Mouse (Mus musculus) midbrain, embryonic 11.5 days (tissue): ENCODE measurements at regions not wholly inside any gene's neighbourhood (a gene's known extent, or its start where the extent isn't known, plus 50 kb on each side); places are given as distances from the start of the nearest gene placed in this dataset.

Source experiments
- ATAC-seq: fragments of 200-750 bp; cut with Nextera tagmentation; 2 replicates; pipeline ENCODE4 v1.8.0; 2017; ENCODE audit warnings: moderate TSS enrichment, moderate library complexity; ENCODE audit not compliant: low FRiP score
- DNase-seq: peaks from one replicate; pipeline ENCODE4 v3.0.0; 2015; ENCODE audit warnings: low spot score; ENCODE audit errors: missing footprints
- H3K27ac ChIP-seq: fragments of 300-500 bp; sonication (generic); 2 replicates; pipeline ENCODE4 v1.5.1; 2014; ENCODE audit warnings: low read depth, low read length
- H3K27me3 ChIP-seq: fragments of 300-500 bp; sonication (generic); 2 replicates; pipeline ENCODE4 v1.6.1; 2014; ENCODE audit warnings: mild to moderate bottlenecking, low read length, moderate library complexity, mixed read lengths; ENCODE audit not compliant: control insufficient read depth, insufficient read depth
- H3K36me3 ChIP-seq: fragments of 300-500 bp; sonication (generic); 2 replicates; pipeline ENCODE4 v1.6.1; 2014; ENCODE audit warnings: mild to moderate bottlenecking, low read length, moderate library complexity, mixed read lengths; ENCODE audit not compliant: control insufficient read depth, insufficient read depth
- H3K4me1 ChIP-seq: fragments of 300-500 bp; sonication (generic); 2 replicates; pipeline ENCODE4 v1.6.1; 2014; ENCODE audit warnings: low read length; ENCODE audit not compliant: control insufficient read depth, insufficient read depth
- H3K4me2 ChIP-seq: fragments of 300-500 bp; sonication (generic); 2 replicates; pipeline ENCODE4 v1.6.1; 2014; ENCODE audit warnings: mild to moderate bottlenecking, moderate library complexity
- H3K4me3 ChIP-seq: fragments of 300-500 bp; sonication (generic); 2 replicates; pipeline ENCODE4 v1.5.1; 2014; ENCODE audit warnings: low read depth, low read length
- H3K9ac ChIP-seq: fragments of 300-500 bp; sonication (generic); 2 replicates; pipeline ENCODE4 v1.6.1; 2014; ENCODE audit warnings: low read length
- H3K9me3 ChIP-seq: fragments of 300-500 bp; sonication (generic); 2 replicates; pipeline ENCODE4 v1.6.1; 2016; ENCODE audit warnings: low read length; ENCODE audit not compliant: control insufficient read depth
- WGBS: fragments of 180-500 bp; shearing (Covaris S2); extraction: QIAGEN DNeasy Blood & Tissue Kit; methylation state at CpG from one replicate; pipeline ENCODE4 v1.1.7; 2014; 5-methylcytosine and 5-hydroxymethylcytosine counted together

DNA sequence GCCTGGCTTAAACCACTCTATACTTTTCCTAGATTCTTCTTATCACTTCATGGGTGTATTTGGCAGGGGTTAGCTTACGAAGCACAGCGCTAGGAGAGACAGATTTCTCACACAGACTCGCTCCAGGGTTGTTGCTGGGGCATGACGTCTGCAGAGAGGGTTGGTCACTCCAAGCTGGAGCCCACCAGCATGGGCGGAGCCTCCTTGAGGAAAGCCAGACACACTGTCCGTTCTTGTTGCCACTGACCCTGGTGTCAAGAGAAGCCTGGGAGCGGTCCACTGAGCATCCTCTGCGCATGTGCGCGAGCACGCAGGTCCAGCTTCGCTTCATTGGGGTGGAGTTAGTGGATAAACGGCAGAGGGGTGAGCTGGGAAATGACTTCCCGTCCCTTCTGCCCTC lies 159.8 kb downstream of the Kit start:
- Histone ChIP-seq H3K9ac (no peak overlapping the region), H3K36me3 (no peaks in the 10 kb centered on the region), H3K27ac (no peak overlapping the region), H3K4me2 (no peak overlapping the region), H3K4me1 (no peaks in the 10 kb centered on the region), H3K4me3 (no peak overlapping the region), H3K9me3 (no peaks in the 10 kb centered on the region), H3K27me3 (no peaks in the 10 kb centered on the region)
- no peak for ATAC-seq
- 95% methylated on average over 14 of the region's 14 CpGs for WGBS
- DNase-seq, result no peak

DNA sequence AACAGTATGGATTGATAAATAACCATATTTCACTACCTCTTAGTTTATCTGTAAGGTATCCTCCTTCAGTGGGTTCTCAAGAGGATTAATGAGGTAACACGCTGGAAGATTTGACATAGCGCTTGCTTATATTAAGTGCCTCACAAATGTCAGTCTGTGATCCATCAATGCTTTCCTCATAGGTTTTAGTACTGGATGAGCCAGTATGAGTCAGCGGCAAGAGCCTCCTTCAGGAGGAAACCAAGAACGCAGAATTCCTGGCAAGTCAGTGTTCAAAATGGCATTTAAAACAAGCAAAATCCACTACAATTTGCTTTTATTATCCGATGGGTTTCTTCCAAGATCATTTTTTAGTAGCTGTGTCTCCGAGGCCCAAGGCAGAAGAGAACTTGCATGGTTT lies 159.3 kb downstream of the Kit start:
- Histone ChIP-seq H3K27me3 (no peaks in the 10 kb centered on the region), H3K27ac (no peak overlapping the region), H3K4me2 (no peak overlapping the region), H3K9ac (no peak overlapping the region), H3K9me3 (no peaks in the 10 kb centered on the region), H3K4me1 (no peaks in the 10 kb centered on the region), H3K36me3 (no peaks in the 10 kb centered on the region), H3K4me3 (no peak overlapping the region)
- DNase-seq (no peak), ATAC-seq (no peak)
- WGBS, result 94% methylated on average over 6 of the region's 6 CpGs

DNA sequence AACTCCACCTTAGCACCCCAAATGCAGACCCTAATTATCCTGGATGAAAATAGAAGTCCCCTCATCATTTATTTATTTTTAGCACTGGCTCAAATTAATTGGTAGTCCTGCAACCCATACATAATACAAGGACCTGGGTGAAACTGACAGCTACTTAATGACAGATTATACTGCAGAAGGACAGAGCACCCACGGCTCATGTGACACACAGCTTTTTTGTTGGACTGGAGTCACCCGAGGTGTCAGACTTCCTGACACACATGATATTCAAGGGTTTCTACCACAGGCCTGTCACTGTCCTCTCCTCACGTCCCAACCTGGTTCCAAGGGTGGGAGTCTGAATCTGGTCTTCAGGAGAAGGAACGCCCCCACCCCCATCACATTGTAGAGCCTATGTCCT lies 156.5 kb downstream of the Kit start:
- H3K9me3 ChIP-seq, result no peaks in the 10 kb centered on the region
- DNase-seq, result no peak
- H3K4me3 ChIP-seq, result no peak overlapping the region
- no peaks in the 10 kb centered on the region for H3K27me3 ChIP-seq
- no peaks in the 10 kb centered on the region for H3K4me1 ChIP-seq
- H3K9ac ChIP-seq, result no peak overlapping the region
- WGBS, result 90% methylated on average over 4 of the region's 4 CpGs
- H3K4me2 ChIP-seq, result no peak overlapping the region
- H3K27ac ChIP-seq, result no peak overlapping the region
- no peaks in the 10 kb centered on the region for H3K36me3 ChIP-seq
- no peak for ATAC-seq

DNA sequence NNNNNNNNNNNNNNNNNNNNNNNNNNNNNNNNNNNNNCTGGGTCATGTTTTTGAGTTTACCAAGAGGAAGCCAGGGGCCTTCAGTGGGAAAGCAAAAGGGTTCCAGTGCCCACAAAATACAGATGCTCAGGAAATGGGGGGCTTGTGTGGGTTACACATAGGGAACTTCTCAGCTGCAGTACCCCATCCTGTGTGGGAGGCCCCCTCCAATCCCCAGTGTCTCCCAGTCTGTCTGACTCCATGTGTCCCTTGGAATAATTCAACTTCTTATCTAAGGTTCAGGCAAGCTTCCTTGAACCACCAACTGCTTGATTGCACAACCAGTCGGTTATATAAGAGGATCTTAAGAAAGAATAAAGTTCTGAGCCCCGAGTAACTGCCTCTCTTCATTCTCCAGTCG lies 156.0 kb downstream of the Kit start:
- Histone ChIP-seq H3K4me3 (no peak overlapping the region), H3K36me3 (no peaks in the 10 kb centered on the region), H3K27me3 (no peaks in the 10 kb centered on the region), H3K9ac (no peak overlapping the region), H3K27ac (no peak overlapping the region), H3K4me2 (no peak overlapping the region), H3K9me3 (no peaks in the 10 kb centered on the region), H3K4me1 (no peaks in the 10 kb centered on the region)
- ATAC-seq (no peak), DNase-seq (no peak)
- 67% methylated on average over 3 of the region's 3 CpGs for WGBS

DNA sequence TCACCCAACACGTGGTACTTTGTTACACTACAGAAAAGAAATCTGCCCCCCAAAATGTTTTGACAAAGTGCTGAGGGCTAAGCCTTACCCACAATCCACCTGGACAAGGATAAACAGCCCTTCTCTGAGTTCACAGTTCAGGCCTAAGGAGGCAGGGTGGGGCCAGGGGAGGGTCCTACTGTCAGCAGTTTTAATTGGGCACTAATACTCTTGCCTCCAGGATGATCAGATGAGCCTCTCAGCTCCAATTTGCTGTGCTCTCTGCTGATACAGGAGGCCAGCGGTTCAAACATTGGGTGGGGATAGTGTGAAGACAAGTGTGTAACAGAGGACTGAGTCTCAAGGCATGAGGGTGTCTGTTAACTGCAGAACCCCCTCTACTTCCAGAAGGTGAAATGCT lies 146.6 kb downstream of the Kit start:
- no peak overlapping the region for H3K9ac ChIP-seq
- ATAC-seq, result no peak
- no peak overlapping the region for H3K27ac ChIP-seq
- no peak overlapping the region for H3K4me3 ChIP-seq
- no peaks in the 10 kb centered on the region for H3K36me3 ChIP-seq
- no peaks in the 10 kb centered on the region for H3K4me1 ChIP-seq
- no peaks in the 10 kb centered on the region for H3K27me3 ChIP-seq
- no peaks in the 10 kb centered on the region for H3K9me3 ChIP-seq
- no peak for DNase-seq
- no peak overlapping the region for H3K4me2 ChIP-seq
- 88% methylated on average over 2 of the region's 2 CpGs for whole genome bisulfite sequencing

DNA sequence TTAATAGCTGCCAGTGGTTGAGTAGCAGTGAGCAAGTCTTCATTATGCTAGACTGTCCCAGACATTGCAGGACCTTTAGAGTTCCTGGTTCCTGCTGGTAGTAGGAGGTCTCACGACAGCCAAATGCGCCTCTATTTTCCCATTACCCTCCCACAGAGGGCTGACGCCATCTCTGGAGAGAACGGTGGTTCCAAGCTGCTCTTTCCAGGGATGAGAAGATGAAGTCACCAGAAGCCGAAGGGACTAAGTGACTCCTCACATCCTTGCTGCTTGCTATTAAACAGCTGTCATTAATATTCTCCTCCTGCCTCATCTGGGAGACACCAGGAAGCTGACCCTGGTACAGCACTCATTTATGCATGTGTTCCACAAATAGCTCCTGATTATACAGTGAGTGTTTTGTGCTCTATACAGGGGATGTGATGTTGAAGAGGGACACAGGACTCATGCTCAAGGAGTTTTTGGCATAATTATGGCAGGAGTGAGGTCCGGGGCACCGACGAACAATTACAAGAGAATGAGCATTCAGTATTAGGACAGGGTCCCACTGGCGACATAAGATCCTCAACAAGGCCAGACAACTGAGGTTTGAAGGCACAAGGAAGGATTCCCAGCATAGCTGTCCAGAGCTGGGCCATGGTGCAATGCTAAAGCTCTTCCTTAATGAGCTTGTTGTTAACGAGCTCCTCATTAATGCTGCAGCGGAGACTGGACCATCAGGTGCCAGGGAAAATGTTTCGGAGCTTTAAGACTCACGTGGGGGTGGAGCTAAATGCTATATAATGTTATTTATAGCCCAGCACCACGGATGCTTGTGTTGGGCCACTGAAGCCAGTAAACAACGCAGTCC lies 145.6 kb downstream of the Kit start:
- WGBS, result 86% methylated on average over 15 of the region's 15 CpGs
- H3K9me3 ChIP-seq, result no peaks in the 10 kb centered on the region
- H3K9ac ChIP-seq, result no peak overlapping the region
- H3K4me3 ChIP-seq, result no peak overlapping the region
- H3K27me3 ChIP-seq, result no peaks in the 10 kb centered on the region
- no peaks in the 10 kb centered on the region for H3K4me1 ChIP-seq
- H3K36me3 ChIP-seq, result no peaks in the 10 kb centered on the region
- H3K4me2 ChIP-seq, result no peak overlapping the region
- no peak for DNase-seq
- no peak overlapping the region for H3K27ac ChIP-seq
- ATAC-seq, result no peak

DNA sequence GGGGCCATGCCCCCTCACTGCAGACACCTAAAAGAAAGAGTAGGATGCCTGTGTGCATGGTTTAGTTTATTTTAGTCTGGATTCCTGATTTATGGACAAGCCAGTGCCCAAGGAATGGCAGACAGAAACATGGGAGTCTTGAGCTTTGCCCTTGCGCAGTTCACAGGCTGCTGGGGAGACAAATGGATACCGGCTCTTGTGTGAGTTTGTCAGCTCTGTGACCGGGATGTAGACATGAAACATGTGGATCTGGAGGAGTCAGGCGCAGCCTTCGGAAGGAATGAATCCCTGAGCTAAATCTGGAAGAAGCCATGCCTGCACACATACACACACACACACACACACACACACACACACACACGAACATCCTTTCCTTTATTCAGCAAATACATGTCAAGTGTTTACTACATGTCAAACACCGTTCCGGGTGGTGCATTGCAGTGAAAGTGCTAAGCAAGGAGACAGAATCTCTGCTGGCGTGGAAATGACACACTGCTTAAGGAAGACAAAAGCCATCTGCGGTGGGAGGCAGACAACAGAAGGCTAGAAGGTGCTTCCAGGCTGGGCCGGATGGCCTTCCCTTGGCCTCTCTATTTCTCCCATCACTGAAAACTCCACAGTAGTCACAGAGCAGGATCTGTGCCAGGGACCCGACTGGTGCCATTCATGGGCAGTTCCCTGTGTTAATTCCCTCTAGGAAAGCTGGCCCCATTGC lies 144.0 kb downstream of the Kit start:
- H3K27ac ChIP-seq, result no peak overlapping the region
- DNase-seq (no peak), ATAC-seq (no peak)
- no peaks in the 10 kb centered on the region for H3K4me1 ChIP-seq
- H3K4me3 ChIP-seq, result no peak overlapping the region
- no peak overlapping the region for H3K4me2 ChIP-seq
- no peaks in the 10 kb centered on the region for H3K27me3 ChIP-seq
- H3K9me3 ChIP-seq, result no peaks in the 10 kb centered on the region
- 84% methylated on average over 12 of the region's 12 CpGs for WGBS
- no peaks in the 10 kb centered on the region for H3K36me3 ChIP-seq
- H3K9ac ChIP-seq, result no peak overlapping the region
